Mouse (Mus musculus) megakaryocyte, embryonic 14.5 days (primary cell): Measurements from ENCODE around the gene Nxn. TPM values are rescaled to one million over a fixed set of nuclear protein-coding genes. Genes with fewer than 3 reads are reported as not detected.
"Not testable (repeated sequence)": the region's sequence is repeated elsewhere in the genome, so short reads cannot be mapped to it uniquely, and the experiment has no call there.

ENCODE experiments used
- H3K27me3 ChIP-seq: replicated peaks from 2 replicates; pipeline ENCODE3; 2012; ENCODE audit warnings: inconsistent platforms
- H3K36me3 ChIP-seq: replicated peaks from 2 replicates; pipeline ENCODE3; 2012; ENCODE audit warnings: low read length, inconsistent platforms, mixed read lengths
- H3K4me1 ChIP-seq: 2 replicates; pipeline ENCODE4 v1.6.1; 2012; ENCODE audit warnings: inconsistent platforms
- H3K4me3 ChIP-seq: replicated peaks from 2 replicates; pipeline ENCODE3; 2012; ENCODE audit warnings: moderate library complexity, mild to moderate bottlenecking, inconsistent platforms
- H3K9me3 ChIP-seq: 2 replicates; pipeline ENCODE4 v1.6.1; 2012; ENCODE audit warnings: inconsistent platforms
- FLI1 ChIP-seq: IDR thresholded peaks from 2 replicates; pipeline ENCODE4 v1.6.1; 2012; ENCODE audit warnings: low read length, inconsistent platforms, mixed read lengths
- GATA1 ChIP-seq: IDR thresholded peaks from 3 replicates; pipeline ENCODE4 v1.6.1; 2012; ENCODE audit warnings: mixed read lengths, low read length, inconsistent platforms, borderline replicate concordance
- polyA plus RNA-seq: library from polyadenylated mRNA; stranded (reverse); fragments of >175 nt; gene quantifications from 2 replicates; pipeline ENCODE4 v1.2.3, GENCODE M21; 2012; ENCODE audit warnings: low replicate concordance; ENCODE audit not compliant: insufficient read depth

The Nxn gene
- polyA plus RNA-seq, 1 experiment, result 4.1 TPM

GRCm38 (mm10) chr11:76216049-76216540 lies 182.8 kb downstream of the Nxn start:
- Histone ChIP-seq H3K4me3 (peak overlapping the region; percentile 93), H3K27me3 (no peaks in the 10 kb centered on the region), H3K9me3 (no peaks in the 10 kb centered on the region), H3K4me1 (peaks cover 55% of the 10 kb centered on the region), H3K36me3 (peaks cover 50% of the 10 kb centered on the region)
- TF ChIP-seq FLI1 (no peak), GATA1 (no peak)

DNA sequence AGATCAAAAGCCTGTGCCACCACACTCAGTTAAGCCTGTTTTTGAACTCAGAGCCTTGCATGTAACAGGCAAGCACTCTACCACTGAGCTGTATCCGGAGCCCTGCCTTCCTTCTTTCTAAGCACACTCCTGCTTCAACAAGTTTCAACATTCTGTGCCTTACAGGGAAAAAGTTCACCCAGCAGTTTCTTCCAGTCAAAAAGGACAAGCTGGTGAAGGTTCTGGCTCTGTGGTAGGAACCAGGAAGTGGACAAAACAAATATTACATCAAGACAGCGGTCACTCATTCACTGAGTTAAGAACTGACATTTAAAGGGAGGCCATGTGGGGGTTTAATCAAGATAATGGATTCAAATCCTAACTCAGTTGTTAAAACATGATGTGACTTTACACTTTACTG lies 183.9 kb downstream of the Nxn start:
- Histone ChIP-seq H3K27me3 (no peaks in the 10 kb centered on the region), H3K36me3 (peaks cover 48% of the 10 kb centered on the region), H3K4me3 (peak overlapping the region; percentile 7), H3K9me3 (no peaks in the 10 kb centered on the region), H3K4me1 (peaks cover 55% of the 10 kb centered on the region)
- TF ChIP-seq GATA1 (no peak), FLI1 (no peak)

GRCm38 (mm10) chr11:76213841-76214240 lies 185.1 kb downstream of the Nxn start:
- Histone ChIP-seq H3K4me1 (peaks cover 56% of the 10 kb centered on the region), H3K36me3 (peaks cover 48% of the 10 kb centered on the region), H3K9me3 (no peaks in the 10 kb centered on the region), H3K4me3 (no peak overlapping the region), H3K27me3 (no peaks in the 10 kb centered on the region)
- no peak for TF ChIP-seq FLI1
- TF ChIP-seq GATA1, result no peak

DNA sequence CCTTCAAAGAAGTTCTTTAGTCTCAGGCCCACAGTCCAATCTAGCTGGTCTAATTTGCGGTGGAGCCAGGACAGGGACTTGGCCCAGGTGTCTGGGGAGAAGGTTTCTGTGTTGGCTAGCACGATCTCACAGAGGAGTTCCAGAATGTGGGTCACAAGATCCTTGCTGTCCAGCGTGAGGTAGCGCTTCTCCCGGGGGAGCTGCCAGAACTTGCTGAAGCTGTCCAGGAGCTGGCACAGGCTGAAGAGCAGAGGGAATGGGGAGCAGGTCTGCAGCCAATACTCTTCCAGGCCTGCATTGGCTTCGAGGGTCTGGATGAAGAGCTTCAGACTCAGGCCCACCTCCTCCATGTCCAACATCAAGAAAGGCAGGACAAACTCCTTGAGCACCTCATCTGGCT lies 187.3 kb downstream of the Nxn start:
- not testable (repeated sequence) for H3K4me3 ChIP-seq, H3K9me3 ChIP-seq, H3K27me3 ChIP-seq
- Histone ChIP-seq H3K4me1 (peaks cover 50% of the 10 kb centered on the region), H3K36me3 (peaks cover 63% of the 10 kb centered on the region)

DNA sequence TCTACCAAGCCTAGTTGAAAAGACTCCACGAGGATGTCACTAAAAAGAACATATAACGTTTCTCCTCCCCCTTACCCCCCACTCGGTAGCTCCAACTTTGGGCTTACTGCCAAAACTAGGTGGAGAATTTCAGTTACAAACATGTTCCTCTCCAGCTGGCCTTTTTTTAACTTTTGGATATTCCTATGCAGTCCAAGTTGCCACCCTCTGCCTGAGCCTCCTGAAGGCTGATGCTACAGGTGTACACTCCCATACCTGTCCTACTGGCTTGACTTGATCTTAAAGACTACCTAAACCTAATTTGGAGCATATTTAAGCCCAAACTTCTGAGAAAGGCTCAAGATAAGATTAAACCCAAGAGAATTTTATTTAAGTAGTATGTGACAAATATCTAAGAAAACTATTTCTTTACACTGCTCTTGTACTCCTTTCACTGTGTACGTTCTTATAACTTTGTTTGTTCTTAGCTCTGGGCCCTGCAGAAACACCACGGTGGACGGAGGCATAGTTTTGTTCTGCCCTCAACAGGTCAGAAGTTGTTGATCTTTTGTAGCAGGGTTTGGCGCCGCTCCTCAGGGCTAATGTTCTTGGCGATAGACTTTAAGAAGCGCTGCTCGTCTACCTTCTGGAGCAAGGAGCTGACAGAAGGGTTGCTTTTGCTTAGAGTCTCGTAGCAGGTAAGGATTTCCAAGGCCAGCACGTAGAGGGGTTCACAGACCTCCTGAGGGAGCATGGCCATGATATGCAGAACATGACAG lies 188.5 kb downstream of the Nxn start:
- H3K4me3 ChIP-seq, result no peak overlapping the region
- H3K27me3 ChIP-seq, result no peaks in the 10 kb centered on the region
- TF ChIP-seq GATA1 (no peak), FLI1 (no peak)
- peaks cover 41% of the 10 kb centered on the region for H3K4me1 ChIP-seq
- peaks cover 71% of the 10 kb centered on the region for H3K36me3 ChIP-seq
- H3K9me3 ChIP-seq, result no peaks in the 10 kb centered on the region

Other genes starting within 250 kb of the Nxn start
- gene Vps53, start 219.5 kb downstream of the Nxn start, polyA plus RNA-seq, result 8.8 and 34.4 TPM in 2 replicates
- gene Fam57a, start 219.5 kb downstream of the Nxn start, polyA plus RNA-seq, result 3.4 TPM in 1 of 2 replicates, not detected in the other
- gene Dbil5, start 181.5 kb downstream of the Nxn start, polyA plus RNA-seq, result 3.2 TPM in 1 of 2 replicates, not detected in the other
- 1.0 TPM in 1 of 2 replicates, not detected in the other for gene Gemin4, start 181.5 kb downstream of the Nxn start, polyA plus RNA-seq
- 5.5 TPM in 1 of 2 replicates, not detected in the other for gene Mrm3, start 155.4 kb downstream of the Nxn start, polyA plus RNA-seq
- gene Glod4, start 155.4 kb downstream of the Nxn start, polyA plus RNA-seq, result 3.0 TPM in 1 of 2 replicates, not detected in the other
- 4.0 and 29.0 TPM in 2 replicates for gene Timm22, start 7.8 kb upstream of the Nxn start, polyA plus RNA-seq
- 6.3 and 8.5 TPM in 2 replicates for gene Abr, start 223.2 kb upstream of the Nxn start, polyA plus RNA-seq